Mouse (Mus musculus) forebrain, embryonic 11.5 days (tissue): ENCODE measurements around the gene Ndel1. TPM values are rescaled to one million over a fixed set of nuclear protein-coding genes. Genes with fewer than 3 reads are reported as not detected.

Experiments
- ATAC-seq: fragments of 200-750 bp; cut with Nextera tagmentation; replicated peaks from 2 replicates; pipeline ENCODE4 v1.8.0; 2017; ENCODE audit warnings: moderate TSS enrichment; ENCODE audit not compliant: low FRiP score
- DNase-seq: peaks from one replicate; pipeline ENCODE4 v3.0.0-alpha.2; 2017; ENCODE audit warnings: low spot score
- H3K27ac ChIP-seq: fragments of 300-500 bp; sonication (generic); 2 replicates; pipeline ENCODE4 v1.5.1; 2014; ENCODE audit warnings: low read depth, low read length
- H3K27me3 ChIP-seq: fragments of 300-500 bp; sonication (generic); 2 replicates; pipeline ENCODE4 v1.6.1; 2014; ENCODE audit warnings: mild to moderate bottlenecking, low read length, mixed read lengths; ENCODE audit not compliant: control insufficient read depth, insufficient read depth
- H3K36me3 ChIP-seq: fragments of 300-500 bp; sonication (generic); 2 replicates; pipeline ENCODE4 v1.6.1; 2014; ENCODE audit warnings: mild to moderate bottlenecking, low read length, moderate library complexity, mixed read lengths; ENCODE audit not compliant: control insufficient read depth, insufficient read depth
- H3K4me1 ChIP-seq: fragments of 300-500 bp; sonication (generic); replicated peaks from 2 replicates; pipeline ENCODE4 v1.6.1; 2014; ENCODE audit warnings: low read length, mixed read lengths; ENCODE audit not compliant: control insufficient read depth, insufficient read depth
- H3K4me2 ChIP-seq: fragments of 300-500 bp; sonication (generic); 2 replicates; pipeline ENCODE4 v1.6.1; 2014; ENCODE audit warnings: low read depth, mild to moderate bottlenecking, low read length, moderate library complexity, mixed read lengths; ENCODE audit not compliant: severe bottlenecking
- H3K4me3 ChIP-seq: fragments of 300-500 bp; sonication (generic); 2 replicates; pipeline ENCODE4 v1.5.1; 2014; ENCODE audit warnings: low read depth, low read length
- H3K9ac ChIP-seq: fragments of 300-500 bp; sonication (generic); 2 replicates; pipeline ENCODE4 v1.6.1; 2014; ENCODE audit warnings: low read length
- H3K9me3 ChIP-seq: fragments of 300-500 bp; sonication (generic); 2 replicates; pipeline ENCODE4 v1.6.1; 2016; ENCODE audit warnings: low read length, mixed read lengths; ENCODE audit not compliant: control insufficient read depth
- WGBS: fragments of 180-500 bp; shearing (Covaris S2); extraction: QIAGEN DNeasy Blood & Tissue Kit; methylation state at CpG from one replicate; pipeline ENCODE4 v1.1.7; 2014; 5-methylcytosine and 5-hydroxymethylcytosine counted together
- polyA plus RNA-seq: library from polyadenylated mRNA; unstranded; fragments of >200 nt; fragmentation: Nextera tagmentation; extraction: Ambion mirVana; gene quantifications from 2 replicates; pipeline ENCODE4 v1.2.1, GENCODE M21; 2014

Gene Ndel1
- polyA plus RNA-seq, 1 experiment from 2014 or later: 46.9 TPM

DNA sequence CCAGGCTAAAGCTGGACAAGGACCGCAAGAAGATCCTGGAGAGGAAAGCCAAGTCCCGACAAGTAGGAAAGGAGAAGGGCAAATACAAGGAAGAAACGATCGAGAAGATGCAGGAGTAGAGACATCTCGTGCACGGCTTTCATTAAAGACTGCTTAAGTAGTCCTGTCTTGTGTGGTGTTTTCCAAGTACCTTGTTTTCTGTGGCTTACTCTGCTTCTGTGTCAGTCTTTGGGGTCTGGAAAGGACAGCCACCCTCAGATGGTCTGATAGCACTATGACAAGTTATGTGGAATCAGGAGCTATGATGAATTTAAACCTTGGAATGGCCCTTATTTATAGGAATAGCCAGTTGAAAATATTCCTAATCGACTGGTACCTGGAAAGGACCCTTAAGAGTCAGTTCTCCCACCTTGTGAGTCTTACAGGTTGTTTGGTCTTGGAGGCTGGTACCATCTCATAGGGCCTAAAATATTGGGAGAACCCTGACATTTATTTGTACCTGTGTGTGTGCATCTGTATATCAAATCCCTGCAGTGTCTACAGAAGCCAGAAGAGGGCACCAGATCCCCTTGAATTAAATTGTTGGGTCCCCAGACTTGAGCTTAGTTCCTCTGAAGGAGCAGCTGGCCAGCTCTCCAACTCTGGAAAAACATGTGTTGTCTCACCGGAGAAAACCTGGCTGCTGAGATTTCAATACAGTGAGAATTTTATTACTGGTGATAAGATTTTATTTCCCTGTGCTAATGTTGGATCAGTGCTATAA is 32.9 kb upstream of the Ndel1 start:
- Histone ChIP-seq H3K27me3 (no peaks in the 10 kb centered on the region), H3K4me1 (peaks cover 2% of the 10 kb centered on the region; the same call in 1 of the 2 replicates), H3K9me3 (no peaks in the 10 kb centered on the region), H3K9ac (no peak overlapping the region), H3K36me3 (peaks cover 24% of the 10 kb centered on the region), H3K4me2 (no peak overlapping the region), H3K27ac (no peak overlapping the region), H3K4me3 (no peak overlapping the region)
- ATAC-seq: no peak
- peak; percentile 82 for DNase-seq
- WGBS: 91% methylated on average over 8 of the region's 8 CpGs

DNA sequence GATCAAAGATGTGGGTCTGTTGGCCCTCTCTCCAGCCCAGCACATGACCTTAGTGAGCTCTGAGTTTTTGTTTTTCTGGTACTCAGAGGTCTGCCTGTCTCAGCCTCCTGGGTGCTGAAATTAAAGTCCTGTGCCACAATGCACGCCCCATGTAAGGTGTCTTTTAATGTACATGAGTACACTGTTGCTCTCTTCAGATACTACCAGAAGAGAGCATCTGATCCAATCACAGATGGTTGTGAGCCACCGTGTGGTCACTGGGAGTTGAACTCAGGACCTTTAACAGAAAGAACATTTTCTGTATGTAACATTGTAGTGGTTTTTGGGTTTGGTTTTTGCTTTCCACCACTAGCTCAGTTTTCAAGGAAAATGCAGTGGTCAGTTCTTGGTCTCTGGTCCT is 32.1 kb upstream of the Ndel1 start:
- Histone ChIP-seq H3K4me3 (no peak overlapping the region), H3K27me3 (no peaks in the 10 kb centered on the region), H3K9me3 (no peaks in the 10 kb centered on the region), H3K4me2 (no peak overlapping the region), H3K27ac (no peak overlapping the region), H3K9ac (no peak overlapping the region), H3K36me3 (peaks cover 24% of the 10 kb centered on the region), H3K4me1 (peaks cover 2% of the 10 kb centered on the region; the same call in 1 of the 2 replicates)
- WGBS: 86% methylated on average over 2 of the region's 2 CpGs
- ATAC-seq (no peak), DNase-seq (no peak)

GRCm38 (mm10) chr11:68902823-68903222 is 31.2 kb upstream of the Ndel1 start:
- WGBS: 84% methylated on average over 5 of the region's 5 CpGs
- peaks cover 24% of the 10 kb centered on the region for H3K36me3 ChIP-seq
- H3K4me1 ChIP-seq: peaks cover 2% of the 10 kb centered on the region; the same call in 1 of the 2 replicates
- peak overlapping the region; percentile 97 for H3K4me3 ChIP-seq
- peak overlapping the region; percentile 98 for H3K9ac ChIP-seq
- H3K27me3 ChIP-seq: no peaks in the 10 kb centered on the region
- H3K4me2 ChIP-seq: peak overlapping the region; percentile 70
- H3K27ac ChIP-seq: no peak overlapping the region
- DNase-seq (no peak), ATAC-seq (no peak)
- no peaks in the 10 kb centered on the region for H3K9me3 ChIP-seq

DNA sequence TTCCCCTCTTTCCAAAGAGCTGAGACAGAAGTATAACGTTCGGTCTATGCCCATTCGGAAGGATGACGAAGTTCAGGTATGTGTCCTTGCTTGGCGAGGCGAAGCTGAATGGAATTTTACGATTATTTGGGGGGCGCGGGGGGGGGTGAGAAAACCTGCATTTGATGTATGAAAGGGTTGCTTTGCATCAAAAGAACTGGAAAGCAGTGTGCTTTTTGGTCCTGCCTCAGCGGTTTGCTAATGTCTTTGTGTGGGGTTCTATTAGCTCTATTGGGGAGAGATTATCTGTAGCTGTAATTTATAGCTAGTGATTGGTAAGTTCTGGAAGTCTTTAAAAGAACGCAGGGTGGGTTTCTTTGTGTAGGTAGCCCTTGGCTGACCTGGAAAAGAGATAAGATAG is 30.7 kb upstream of the Ndel1 start:
- Histone ChIP-seq H3K27ac (0 out of 2 replicates have a peak overlapping the region, but pooled peaks have one; percentile 46), H3K9ac (peak overlapping the region; percentile 98), H3K4me2 (peak overlapping the region; percentile 70), H3K36me3 (peaks cover 24% of the 10 kb centered on the region), H3K4me1 (peaks cover 2% of the 10 kb centered on the region; the same call in 1 of the 2 replicates), H3K27me3 (no peaks in the 10 kb centered on the region), H3K4me3 (peak overlapping the region; percentile 97), H3K9me3 (no peaks in the 10 kb centered on the region)
- WGBS: 7% methylated on average over 11 of the region's 11 CpGs
- no peak for ATAC-seq
- DNase-seq: no peak

DNA sequence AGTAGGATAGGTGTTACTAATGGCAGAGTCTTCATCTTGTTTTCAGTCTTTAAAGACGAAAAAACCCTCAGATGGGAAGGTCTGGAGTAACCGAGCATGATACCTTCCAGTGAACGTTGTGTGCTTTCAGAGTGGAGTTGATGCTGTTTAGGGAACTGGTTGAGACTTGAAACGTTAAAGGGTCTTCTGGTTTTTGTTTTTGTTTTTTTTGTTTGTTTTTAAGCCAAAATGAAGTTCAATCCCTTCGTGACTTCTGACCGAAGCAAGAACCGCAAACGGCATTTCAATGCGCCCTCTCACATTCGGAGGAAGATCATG is 30.3 kb upstream of the Ndel1 start:
- WGBS: 2% methylated on average over 10 of the region's 10 CpGs
- H3K4me1 ChIP-seq: peaks cover 2% of the 10 kb centered on the region; the same call in 1 of the 2 replicates
- H3K4me2 ChIP-seq: peak overlapping the region; percentile 70
- peak overlapping the region; percentile 85 for H3K27ac ChIP-seq
- H3K27me3 ChIP-seq: no peaks in the 10 kb centered on the region
- DNase-seq (no peak), ATAC-seq (no peak)
- no peaks in the 10 kb centered on the region for H3K9me3 ChIP-seq
- peak overlapping the region; percentile 98 for H3K9ac ChIP-seq
- peaks cover 24% of the 10 kb centered on the region for H3K36me3 ChIP-seq
- peak overlapping the region; percentile 97 for H3K4me3 ChIP-seq

GRCm38 (mm10) chr11:68901351-68902046 is 29.8 kb upstream of the Ndel1 start, which contains the start of gene Rpl26:
Gene Rpl26, plus strand, starts transcription at chr11:68901583.
- DNase-seq (peak; percentile 99), ATAC-seq (peak; percentile 91)
- no peaks in the 10 kb centered on the region for H3K9me3 ChIP-seq
- H3K4me2 ChIP-seq: peak within 1 kb of the TSS; percentile 70
- under 1% methylated on average over 52 of the region's 52 CpGs for WGBS
- peak within 1 kb of the TSS; percentile 98 for H3K9ac ChIP-seq
- peaks cover 24% of the 10 kb centered on the region for H3K36me3 ChIP-seq
- H3K4me1 ChIP-seq: peaks cover 2% of the 10 kb centered on the region; the same call in 1 of the 2 replicates
- no peaks in the 10 kb centered on the region for H3K27me3 ChIP-seq
- H3K4me3 ChIP-seq: peak within 1 kb of the TSS; percentile 97
- H3K27ac ChIP-seq: peak within 1 kb of the TSS; percentile 85

- peaks cover 19% of the 10 kb centered on the region for H3K36me3 ChIP-seq
- H3K4me3 ChIP-seq: peak overlapping the region; percentile 97
- peaks cover 2% of the 10 kb centered on the region; the same call in 1 of the 2 replicates for H3K4me1 ChIP-seq
- no peak overlapping the region for H3K27ac ChIP-seq
- DNase-seq (no peak), ATAC-seq (peak; percentile 65)
- H3K9me3 ChIP-seq: no peaks in the 10 kb centered on the region
- 28% methylated on average over 31 of the region's 31 CpGs for WGBS
- H3K27me3 ChIP-seq: no peaks in the 10 kb centered on the region
- peak overlapping the region; percentile 54; the same call in 1 of the 2 replicates for H3K9ac ChIP-seq
- H3K4me2 ChIP-seq: peak overlapping the region; percentile 57
Measured at GRCm38 (mm10) chr11:68900519-68901350, 29.1 kb upstream of the Ndel1 start.

- no peak overlapping the region for H3K9ac ChIP-seq
- no peak overlapping the region for H3K4me3 ChIP-seq
- H3K4me1 ChIP-seq: peaks cover 2% of the 10 kb centered on the region; the same call in 1 of the 2 replicates
- DNase-seq: no peak
- WGBS: 88% methylated on average over 8 of the region's 8 CpGs
- no peak for ATAC-seq
- no peak overlapping the region for H3K27ac ChIP-seq
- no peaks in the 10 kb centered on the region for H3K9me3 ChIP-seq
- H3K4me2 ChIP-seq: no peak overlapping the region
- H3K27me3 ChIP-seq: no peaks in the 10 kb centered on the region
- peaks cover 12% of the 10 kb centered on the region for H3K36me3 ChIP-seq
Measured at GRCm38 (mm10) chr11:68899815-68900214, 28.2 kb upstream of the Ndel1 start.
